Mouse (Mus musculus): ENCODE data around the gene Gdap1l1. TPM values are rescaled to one million over a fixed set of nuclear protein-coding genes. Genes with fewer than 3 reads are reported as not detected.
"Not testable (repeated sequence)": the region's sequence is repeated elsewhere in the genome, so short reads cannot be mapped to it uniquely, and the experiment has no call there.

The Gdap1l1 gene
- polyA plus RNA-seq (2016; fragmentation: Nextera tagmentation; extraction: Ambion mirVana): 19.0 and 54.8 TPM in 2 replicates

DNA sequence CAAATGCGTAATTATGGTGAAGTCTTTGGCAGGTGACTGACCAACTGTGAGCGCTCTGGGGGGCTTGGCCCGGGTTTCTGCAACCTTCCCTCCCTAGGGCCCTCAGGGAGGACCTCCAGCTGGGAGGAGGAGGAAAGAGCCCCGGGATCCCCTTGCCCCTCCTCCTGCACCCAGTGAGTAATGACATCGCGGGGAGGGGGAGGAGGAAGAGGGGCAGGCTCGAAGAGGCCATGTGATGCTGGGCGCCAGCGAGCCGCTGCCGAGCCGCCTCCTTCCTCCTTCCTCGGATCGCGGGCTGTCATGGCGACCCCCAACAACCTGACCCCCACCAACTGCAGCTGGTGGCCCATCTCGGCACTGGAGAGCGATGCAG is at the start of gene Gdap1l1:
Gene Gdap1l1, plus strand, starts transcription at position 231 of the 373 bp plus-strand sequence.
- Histone ChIP-seq H3K9me3 (no peaks in the 10 kb centered on the region), H3K27ac (peak within 1 kb of the TSS; percentile 90), H3K36me3 (no peaks in the 10 kb centered on the region), H3K27me3 (ENCODE audit: insufficient read depth, poor library complexity, severe bottlenecking) (peaks cover 21% of the 10 kb centered on the region), H3K4me3 (peak within 1 kb of the TSS; percentile 72), H3K4me1 (replicated peaks) (peaks cover 35% of the 10 kb centered on the region)
- WGBS: under 1% methylated on average over 18 of the region's 18 CpGs
- peak; percentile 42 for DNase-seq (ENCODE audit: low spot score)

DNA sequence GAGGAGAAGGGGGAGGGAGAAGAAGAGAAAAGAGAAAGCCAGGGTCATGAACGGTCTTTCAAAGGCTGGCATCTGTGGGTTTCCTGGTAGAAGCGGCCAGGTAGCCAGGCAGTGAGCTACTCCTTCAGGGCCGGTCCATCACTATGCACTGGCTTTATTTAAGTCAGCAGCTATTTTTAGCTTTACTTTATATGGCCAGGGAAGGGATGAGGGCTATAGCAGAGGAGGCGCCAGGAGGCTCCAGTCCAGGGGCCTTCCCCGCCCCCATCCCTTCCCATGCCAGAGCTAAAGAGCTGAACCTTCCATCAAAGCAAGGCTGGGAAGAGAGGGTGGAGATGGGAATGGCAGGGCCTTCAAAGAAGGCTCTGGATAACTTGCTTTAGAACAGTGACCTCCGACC is 45.8 kb upstream of the Gdap1l1 start:
- Histone ChIP-seq H3K27me3 (ENCODE audit: insufficient read depth, poor library complexity, severe bottlenecking) (no peaks in the 10 kb centered on the region), H3K4me3 (no peak overlapping the region), H3K4me1 (replicated peaks) (peaks cover 3% of the 10 kb centered on the region), H3K27ac (no peak overlapping the region), H3K9me3 (no peaks in the 10 kb centered on the region), H3K36me3 (no peaks in the 10 kb centered on the region)
- no peak for DNase-seq (ENCODE audit: low spot score)
- 87% methylated on average over 6 of the region's 6 CpGs for WGBS

DNA sequence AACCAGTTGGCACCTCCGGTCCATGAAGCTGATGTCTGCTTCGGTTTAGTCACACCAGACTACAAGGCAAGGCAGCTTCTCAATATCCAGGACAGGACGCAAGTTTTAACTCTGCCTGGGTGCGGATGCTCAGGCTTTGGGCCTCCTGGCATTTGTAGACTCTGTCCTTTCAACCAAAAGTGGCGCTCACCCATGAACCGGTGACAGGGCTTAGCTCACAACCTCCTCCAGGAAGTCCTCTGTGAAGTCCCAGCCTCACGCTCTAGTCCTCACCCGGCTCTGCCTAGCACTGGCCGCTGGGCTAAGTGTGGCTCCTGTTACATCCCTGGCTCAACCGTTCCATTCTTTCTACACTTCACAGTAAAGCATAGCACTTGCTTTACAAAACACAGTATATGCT is 45.0 kb upstream of the Gdap1l1 start:
- no peaks in the 10 kb centered on the region for H3K36me3 ChIP-seq
- 90% methylated on average over 10 of the region's 10 CpGs for WGBS

DNA sequence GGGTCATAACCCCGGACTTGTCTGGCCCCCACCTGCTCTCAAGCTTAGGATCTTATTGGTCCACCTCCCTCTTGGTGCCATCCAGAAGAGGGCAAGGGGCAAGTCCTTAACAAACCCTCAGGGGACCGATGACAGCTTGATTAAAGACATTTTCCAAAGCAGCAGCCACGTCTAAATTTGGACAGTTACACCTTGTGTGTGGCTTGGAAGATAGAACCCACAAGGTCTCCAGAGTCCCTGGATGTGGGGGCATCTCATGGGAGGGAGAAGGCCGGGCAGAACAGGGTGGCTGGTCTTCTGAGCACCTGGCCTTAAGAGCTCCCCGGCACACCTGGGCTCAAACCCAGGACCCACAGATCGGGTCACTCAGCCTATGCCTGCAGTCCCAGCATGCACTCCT is 44.3 kb upstream of the Gdap1l1 start:
- H3K4me1 ChIP-seq (replicated peaks): peaks cover 13% of the 10 kb centered on the region
- H3K4me3 ChIP-seq: no peak overlapping the region
- H3K9me3 ChIP-seq: no peaks in the 10 kb centered on the region
- no peak for DNase-seq (ENCODE audit: low spot score)
- H3K27ac ChIP-seq: no peak overlapping the region
- no peaks in the 10 kb centered on the region for H3K36me3 ChIP-seq
- 80% methylated on average over 6 of the region's 6 CpGs for WGBS
- H3K27me3 ChIP-seq (ENCODE audit: insufficient read depth, poor library complexity, severe bottlenecking): no peaks in the 10 kb centered on the region

More for the DNA sequence above, 45.0 kb upstream of the Gdap1l1 start:
- Histone ChIP-seq H3K27ac (no peak overlapping the region), H3K4me3 (no peak overlapping the region), H3K4me1 (replicated peaks) (peaks cover 11% of the 10 kb centered on the region), H3K27me3 (ENCODE audit: insufficient read depth, poor library complexity, severe bottlenecking) (no peaks in the 10 kb centered on the region), H3K9me3 (no peaks in the 10 kb centered on the region)
- no peak for DNase-seq (ENCODE audit: low spot score)

DNA sequence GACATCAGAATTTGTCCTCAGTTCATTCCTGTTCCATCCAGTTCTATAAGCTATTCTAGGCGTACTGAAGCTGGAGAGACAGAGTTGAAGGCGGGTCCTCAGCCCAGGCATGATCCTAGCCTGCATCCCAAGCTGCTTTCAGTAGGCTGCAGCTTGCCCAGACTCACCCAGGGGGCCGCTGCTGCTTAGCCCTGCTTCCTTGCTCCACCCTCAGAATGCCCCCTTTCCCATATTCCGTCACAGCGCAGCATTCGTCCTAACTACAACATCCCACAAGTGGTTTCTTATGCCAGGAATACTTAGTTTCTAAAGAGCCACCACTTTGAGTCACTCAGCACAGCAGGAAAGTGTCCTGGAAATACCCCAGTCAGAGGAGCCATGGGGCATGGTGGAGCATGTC is 43.3 kb upstream of the Gdap1l1 start:
- H3K36me3 ChIP-seq: no peaks in the 10 kb centered on the region
- 78% methylated on average over 6 of the region's 6 CpGs for WGBS
- peaks cover 13% of the 10 kb centered on the region for H3K4me1 ChIP-seq (replicated peaks)
- no peak overlapping the region for H3K4me3 ChIP-seq
- no peaks in the 10 kb centered on the region for H3K9me3 ChIP-seq
- H3K27me3 ChIP-seq (ENCODE audit: insufficient read depth, poor library complexity, severe bottlenecking): no peaks in the 10 kb centered on the region
- DNase-seq (ENCODE audit: low spot score): no peak
- no peak overlapping the region for H3K27ac ChIP-seq

DNA sequence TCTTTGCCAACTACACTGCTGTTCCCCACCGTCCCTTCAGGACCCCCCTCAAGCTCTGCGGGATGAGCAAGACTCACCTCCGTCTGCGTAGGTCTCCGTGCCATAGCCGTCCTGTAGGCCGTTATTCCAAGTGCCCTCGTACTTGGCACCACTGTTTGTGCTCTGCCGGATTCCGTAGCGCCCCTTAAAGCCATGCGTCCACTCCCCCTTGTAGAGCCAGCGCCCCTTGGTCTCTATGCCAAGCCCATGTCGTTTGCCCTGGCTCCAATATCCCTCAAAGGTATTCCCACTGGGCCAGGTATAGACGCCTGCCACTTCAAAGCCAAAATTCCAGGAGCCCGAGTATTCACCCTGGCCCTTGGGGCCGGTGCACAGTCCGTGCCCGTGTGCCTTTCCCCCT is 41.2 kb upstream of the Gdap1l1 start:
- no peak for DNase-seq (ENCODE audit: low spot score)
- H3K27me3 ChIP-seq (ENCODE audit: insufficient read depth, poor library complexity, severe bottlenecking): no peaks in the 10 kb centered on the region
- no peaks in the 10 kb centered on the region for H3K36me3 ChIP-seq
- peak overlapping the region; percentile 22; the same call in 1 of the 2 replicates for H3K4me3 ChIP-seq
- no peaks in the 10 kb centered on the region for H3K9me3 ChIP-seq
- 90% methylated on average over 19 of the region's 19 CpGs for WGBS
- peaks cover 13% of the 10 kb centered on the region for H3K4me1 ChIP-seq (replicated peaks)
- H3K27ac ChIP-seq: no peak overlapping the region

DNA sequence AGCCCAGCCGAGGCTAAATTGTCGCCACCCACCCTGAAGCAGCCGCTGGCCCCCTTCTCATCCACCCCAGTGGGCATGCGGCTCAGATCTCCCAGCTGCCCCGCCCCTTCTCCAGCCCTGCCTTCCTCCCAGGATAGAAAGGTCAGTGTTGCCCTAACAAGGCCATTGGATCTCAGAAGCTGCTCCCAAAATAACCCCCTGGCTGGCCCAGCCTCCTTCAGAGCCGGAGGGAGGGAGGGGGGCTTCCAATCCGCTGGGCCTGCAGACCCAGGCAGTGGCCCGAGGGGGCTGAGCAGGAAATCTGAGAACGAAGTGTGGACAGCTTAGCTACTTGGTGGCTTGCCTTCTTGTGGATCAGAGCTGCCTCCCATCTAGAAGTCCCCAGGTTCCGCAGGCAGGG is 40.4 kb upstream of the Gdap1l1 start, which contains the start of gene Jph2:
Gene Jph2, minus strand, starts transcription at position 89 of the 400 bp plus-strand sequence.
- Histone ChIP-seq H3K27ac (peak within 1 kb of the TSS; percentile 36; the same call in 1 of the 2 replicates), H3K27me3 (ENCODE audit: insufficient read depth, poor library complexity, severe bottlenecking) (no peaks in the 10 kb centered on the region), H3K4me3 (peak within 1 kb of the TSS; percentile 22), H3K36me3 (no peaks in the 10 kb centered on the region), H3K4me1 (replicated peaks) (peaks cover 13% of the 10 kb centered on the region), H3K9me3 (no peaks in the 10 kb centered on the region)
- WGBS: 11% methylated on average over 10 of the region's 10 CpGs
- peak; percentile 60 for DNase-seq (ENCODE audit: low spot score)

DNA sequence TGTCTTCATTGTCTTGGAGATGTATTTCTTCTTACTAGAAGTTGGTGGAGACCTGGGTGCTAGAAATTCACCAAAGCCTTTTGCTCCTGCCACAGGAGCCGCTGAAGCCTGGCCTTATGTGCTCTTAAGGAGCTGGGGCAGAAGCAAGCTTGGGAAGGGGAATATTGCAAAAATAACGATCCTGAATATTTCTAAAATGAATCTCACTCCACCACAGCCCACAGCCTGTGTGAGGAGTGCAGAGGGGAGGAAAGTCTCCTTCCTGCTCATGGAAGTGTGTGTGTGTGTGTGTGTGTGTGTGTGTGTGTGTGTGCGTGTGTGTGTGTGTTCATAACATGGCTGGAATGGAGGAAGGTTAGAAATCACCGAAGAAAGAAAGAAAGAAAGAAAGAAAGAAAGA is 39.5 kb upstream of the Gdap1l1 start:
- H3K4me1 ChIP-seq (replicated peaks): peaks cover 13% of the 10 kb centered on the region
- H3K27ac ChIP-seq: no peak overlapping the region
- H3K36me3 ChIP-seq: no peaks in the 10 kb centered on the region
- DNase-seq (ENCODE audit: low spot score): no peak
- WGBS: 89% methylated on average over 4 of the region's 4 CpGs
- H3K4me3 ChIP-seq: no peak overlapping the region
- no peaks in the 10 kb centered on the region for H3K27me3 ChIP-seq (ENCODE audit: insufficient read depth, poor library complexity, severe bottlenecking)
- H3K9me3 ChIP-seq: no peaks in the 10 kb centered on the region

DNA sequence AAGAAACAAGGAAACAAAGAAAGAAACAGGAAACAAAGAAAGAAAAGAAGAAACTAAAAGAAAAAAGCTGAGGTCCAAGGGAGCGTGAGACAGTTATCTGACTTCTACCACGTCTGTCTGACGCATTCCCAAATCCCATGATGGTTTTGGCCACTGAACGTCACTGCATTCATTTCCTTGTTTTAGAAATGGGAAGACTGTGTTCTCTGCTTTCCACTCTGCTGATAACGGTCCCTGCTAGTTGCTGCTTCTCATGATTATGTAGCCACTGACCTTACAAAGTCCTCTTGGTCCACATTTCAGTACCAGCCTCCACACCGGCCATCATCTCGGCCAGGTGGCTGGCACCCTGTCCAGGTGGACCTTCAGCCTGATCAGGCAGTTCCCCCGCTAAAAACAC is 39.1 kb upstream of the Gdap1l1 start:
- WGBS: 81% methylated on average over 8 of the region's 8 CpGs
- peaks cover 13% of the 10 kb centered on the region for H3K4me1 ChIP-seq (replicated peaks)
- no peak for DNase-seq (ENCODE audit: low spot score)
- no peaks in the 10 kb centered on the region for H3K27me3 ChIP-seq (ENCODE audit: insufficient read depth, poor library complexity, severe bottlenecking)
- no peaks in the 10 kb centered on the region for H3K36me3 ChIP-seq
- no peak overlapping the region for H3K27ac ChIP-seq
- H3K9me3 ChIP-seq: no peaks in the 10 kb centered on the region
- no peak overlapping the region for H3K4me3 ChIP-seq

DNA sequence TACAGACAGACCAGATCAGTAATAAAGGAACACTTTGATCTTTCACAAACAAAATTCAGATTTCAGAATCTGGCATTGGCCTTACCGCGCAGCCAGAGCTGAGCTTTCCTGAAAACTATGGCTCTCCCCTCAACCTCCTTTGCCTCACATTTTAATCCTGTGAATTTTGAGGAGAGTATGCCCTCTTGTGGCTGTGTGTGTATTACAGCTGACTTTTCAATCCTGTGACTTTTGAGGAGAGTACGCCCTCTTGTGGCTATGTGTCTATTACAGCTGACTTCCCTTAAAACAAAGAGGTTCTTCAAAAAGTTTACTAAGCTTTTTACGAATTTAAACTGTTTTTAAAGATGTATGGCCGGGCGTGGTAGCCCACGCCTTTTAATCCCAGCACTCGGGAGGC is 37.1 kb upstream of the Gdap1l1 start:
- 13% methylated on average over 8 of the region's 8 CpGs for WGBS
- peak; percentile 76 for DNase-seq (ENCODE audit: low spot score)
- peaks cover 14% of the 10 kb centered on the region for H3K36me3 ChIP-seq
- no peaks in the 10 kb centered on the region for H3K27me3 ChIP-seq (ENCODE audit: insufficient read depth, poor library complexity, severe bottlenecking)
- no peaks in the 10 kb centered on the region for H3K9me3 ChIP-seq
- no peak overlapping the region for H3K27ac ChIP-seq
- H3K4me3 ChIP-seq: no peak overlapping the region
- peaks cover 13% of the 10 kb centered on the region for H3K4me1 ChIP-seq (replicated peaks)

DNA sequence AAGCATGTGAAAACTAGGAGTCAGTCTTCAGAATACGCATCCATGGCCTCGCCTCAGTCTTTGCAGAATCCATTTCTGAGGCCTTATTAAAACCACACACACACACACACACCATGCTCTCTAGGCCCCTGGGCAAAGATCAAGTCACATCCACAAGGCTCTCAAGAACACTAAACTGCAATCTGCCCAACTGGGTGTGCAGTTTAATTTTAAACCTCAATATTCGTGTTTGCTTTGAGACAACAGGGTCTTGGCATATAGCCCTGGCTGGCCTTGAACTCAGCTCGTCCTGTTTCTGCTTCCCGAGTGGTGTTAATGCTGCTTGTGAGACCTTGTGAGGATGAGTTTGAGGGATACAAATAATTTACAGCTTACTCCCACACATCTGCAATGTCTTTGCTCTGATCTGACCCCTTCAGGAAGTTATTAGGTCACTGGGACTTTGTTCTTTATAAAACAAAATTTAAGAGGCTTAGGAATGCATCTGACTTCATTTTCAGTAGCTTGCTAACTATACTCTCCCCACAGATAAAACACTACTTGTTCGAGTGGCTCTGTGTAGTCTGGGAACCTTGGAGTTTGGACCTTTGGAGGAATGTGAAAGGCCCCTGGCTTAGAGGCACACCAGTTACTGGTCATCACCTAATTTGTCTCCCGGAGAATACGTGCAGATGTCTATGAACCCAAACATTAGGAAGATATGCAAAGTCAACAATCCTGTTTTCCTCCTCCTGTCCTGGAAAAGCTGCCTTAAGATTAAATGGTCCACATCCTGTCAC is 34.0 kb upstream of the Gdap1l1 start:
- no peak overlapping the region for H3K27ac ChIP-seq
- H3K36me3 ChIP-seq: peaks cover 38% of the 10 kb centered on the region
- H3K27me3 ChIP-seq (ENCODE audit: insufficient read depth, poor library complexity, severe bottlenecking): no peaks in the 10 kb centered on the region
- WGBS: 88% methylated on average over 8 of the region's 8 CpGs
- no peaks in the 10 kb centered on the region for H3K4me1 ChIP-seq (replicated peaks)
- no peaks in the 10 kb centered on the region for H3K9me3 ChIP-seq
- DNase-seq (ENCODE audit: low spot score): no peak
- H3K4me3 ChIP-seq: no peak overlapping the region

DNA sequence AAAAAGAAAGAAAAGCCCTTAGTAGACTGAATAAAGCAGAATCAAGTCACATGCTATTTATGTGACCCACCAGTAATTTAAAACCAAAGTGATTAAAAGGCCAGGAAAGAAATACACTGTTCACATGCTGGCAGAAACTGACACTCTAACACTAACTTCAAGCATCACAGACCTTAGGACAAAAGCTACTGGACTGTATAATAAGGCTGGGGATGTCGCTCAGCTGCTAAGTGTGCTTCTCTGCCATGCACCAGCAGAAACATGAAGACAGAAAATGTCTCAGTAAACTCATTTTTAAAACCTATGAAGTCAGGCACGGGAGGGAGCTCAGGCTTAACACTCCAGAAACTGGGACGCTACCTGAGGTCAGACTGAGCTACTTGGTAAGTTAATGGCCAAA is 28.1 kb upstream of the Gdap1l1 start:
- H3K27ac ChIP-seq: no peak overlapping the region
- WGBS: 92% methylated on average over 3 of the region's 3 CpGs
- no peaks in the 10 kb centered on the region for H3K9me3 ChIP-seq
- no peak overlapping the region for H3K4me3 ChIP-seq
- H3K4me1 ChIP-seq (replicated peaks): no peaks in the 10 kb centered on the region
- DNase-seq (ENCODE audit: low spot score): no peak
- no peaks in the 10 kb centered on the region for H3K27me3 ChIP-seq (ENCODE audit: insufficient read depth, poor library complexity, severe bottlenecking)
- peaks cover 86% of the 10 kb centered on the region for H3K36me3 ChIP-seq

DNA sequence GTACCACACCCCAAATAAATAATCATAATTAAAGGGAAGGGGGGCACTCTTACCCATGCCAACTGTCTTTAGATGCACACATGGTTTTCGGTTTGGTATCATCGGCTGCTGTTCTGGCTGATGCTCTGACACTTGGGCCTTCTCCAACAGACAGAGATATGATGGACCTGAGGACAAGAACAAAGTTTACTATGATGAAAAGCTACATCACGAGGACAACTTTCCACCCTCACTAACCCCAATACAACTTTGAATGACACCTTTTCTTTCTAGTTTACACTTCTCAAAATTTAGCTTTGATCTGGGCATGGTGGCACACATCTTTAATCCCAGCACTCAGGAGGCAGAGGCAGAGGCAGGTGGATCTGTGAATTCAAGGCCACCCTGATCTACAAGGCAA is 26.9 kb upstream of the Gdap1l1 start:
- 96% methylated on average over 3 of the region's 3 CpGs for WGBS
- H3K27ac ChIP-seq; H3K27me3 ChIP-seq (ENCODE audit: insufficient read depth, poor library complexity, severe bottlenecking); H3K4me1 ChIP-seq (replicated peaks); DNase-seq (ENCODE audit: low spot score); H3K9me3 ChIP-seq; H3K4me3 ChIP-seq: not testable (repeated sequence)
- H3K36me3 ChIP-seq: peaks cover 81% of the 10 kb centered on the region
